Mouse (Mus musculus): ENCODE data around the gene Padi3. TPM values are rescaled to one million over a fixed set of nuclear protein-coding genes. Genes with fewer than 3 reads are reported as not detected.

Padi3 gene
- total and polyA plus RNA-seq, 3 experiments = 73.1 to 106 TPM; not detected in 1

GRCm38 (mm10) chr4:140804601-140805000 is 5.8 kb downstream of the Padi3 start:
- peaks cover 20% of the 10 kb centered on the region for H3K79me2 ChIP-seq (ENCODE audit: control insufficient read depth, insufficient read depth, low read length, poor library complexity)
- H3K36me3 ChIP-seq (ENCODE audit: control insufficient read depth in 1 of 2, insufficient read depth in 2 of 2, low read length in 2 of 2) = peaks cover 0 to 4% of the 10 kb centered on the region in 2 experiments; a peak in 2 of 4 replicates
- DNase-seq (ENCODE audit: low read depth, low spot score) = no peak
- no peak overlapping the region for H3K27ac ChIP-seq (ENCODE audit: control insufficient read depth, low read depth, low read length)
- H3K9me3 ChIP-seq (replicated peaks; ENCODE audit: insufficient read depth, low read length) = no peaks in the 10 kb centered on the region
- H3K4me3 ChIP-seq (ENCODE audit: control insufficient read depth in 1 of 2, insufficient read depth in 1 of 2, low read depth in 2 of 2, low read length in 2 of 2) = no peak overlapping the region
- no peaks in the 10 kb centered on the region for H3K27me3 ChIP-seq (ENCODE audit: control insufficient read depth in 1 of 2, insufficient read depth in 2 of 2, low read length in 2 of 2)
- peaks cover 4 to 11% of the 10 kb centered on the region in 2 experiments; a peak in 3 of 4 replicates for H3K4me1 ChIP-seq (ENCODE audit: control insufficient read depth in 1 of 2, insufficient read depth in 2 of 2, low read length in 2 of 2)
- H3K9ac ChIP-seq (ENCODE audit: control insufficient read depth, low read depth, low read length, poor library complexity, severe bottlenecking) = no peak overlapping the region
- TF ChIP-seq SMC3 (IDR thresholded peaks at IDR 0.05; ENCODE audit: low read depth, low read length) = no peak
- TF ChIP-seq RAD21 (IDR thresholded peaks at IDR 0.05; ENCODE audit: low read depth, low read length) = no peak
- no peak for TF ChIP-seq E2F4 (IDR thresholded peaks at IDR 0.05; ENCODE audit: borderline replicate concordance, low read depth, low read length)
- no peak for TF ChIP-seq NELFE (IDR thresholded peaks at IDR 0.05; ENCODE audit: low read depth, low read length)
- TF ChIP-seq ZMIZ1 (IDR thresholded peaks at IDR 0.05; ENCODE audit: low read depth, low read length) = no peak
- no peak for TF ChIP-seq JUND (IDR thresholded peaks at IDR 0.05; ENCODE audit: low read depth, low read length)
- TF ChIP-seq ELF1 (IDR thresholded peaks at IDR 0.05; ENCODE audit: low read depth, low read length) = no peak
- no peak for TF ChIP-seq ETS1 (IDR thresholded peaks at IDR 0.05; ENCODE audit: low read depth, low read length)
- TF ChIP-seq POLR2AphosphoS5 (IDR thresholded peaks at IDR 0.05; ENCODE audit: borderline replicate concordance, low read depth, low read length) = no peak
- TF ChIP-seq KAT2A (conservative IDR thresholded peaks at IDR 0.05; ENCODE audit: low read depth, low read length) = no peak
- TF ChIP-seq ZC3H11A (IDR thresholded peaks at IDR 0.05; ENCODE audit: low read depth, low read length) = no peak
- no peak for TF ChIP-seq MAZ (IDR thresholded peaks at IDR 0.05; ENCODE audit: low read depth, low read length)
- no peak for TF ChIP-seq MAX (IDR thresholded peaks at IDR 0.05; ENCODE audit: low read length)
- TF ChIP-seq ZKSCAN1 (IDR thresholded peaks at IDR 0.05; ENCODE audit: low read depth, low read length) = no peak

DNA sequence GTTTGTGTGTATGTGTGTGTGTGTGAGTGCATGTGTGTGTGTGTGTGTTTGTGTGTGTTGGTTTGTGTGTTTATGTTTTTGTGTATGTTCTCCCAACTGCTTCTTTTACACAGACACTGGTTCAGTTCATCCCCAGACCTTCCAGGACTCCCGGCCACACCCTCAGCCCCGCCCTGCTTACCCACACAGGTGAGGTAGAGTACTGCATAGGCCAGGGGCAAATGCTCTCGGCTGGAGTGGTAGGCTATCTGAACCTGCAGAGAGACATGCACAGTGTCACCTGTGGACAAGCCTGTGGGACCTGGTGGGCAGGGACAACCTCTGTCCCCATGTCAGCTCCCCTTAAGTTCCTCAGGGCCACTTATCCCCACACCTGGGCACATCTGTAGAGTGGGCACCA is 9.1 kb downstream of the Padi3 start:
- no peak for TF ChIP-seq ZC3H11A (IDR thresholded peaks at IDR 0.05; ENCODE audit: low read depth, low read length)
- TF ChIP-seq TAL1 (IDR thresholded peaks at IDR 0.05; ENCODE audit: low read length) = no peak
- TF ChIP-seq JUND (IDR thresholded peaks at IDR 0.05; ENCODE audit: low read depth, low read length) = no peak
- no peak for TF ChIP-seq NELFE (IDR thresholded peaks at IDR 0.05; ENCODE audit: low read depth, low read length)
- no peak for TF ChIP-seq SMC3 (IDR thresholded peaks at IDR 0.05; ENCODE audit: low read depth, low read length)
- TF ChIP-seq GABPA (IDR thresholded peaks at IDR 0.05; ENCODE audit: low read depth, low read length) = no peak
- TF ChIP-seq UBTF (IDR thresholded peaks at IDR 0.05; ENCODE audit: borderline replicate concordance, insufficient read depth, low read depth, low read length) = no peak
- no peak for TF ChIP-seq CHD2 (IDR thresholded peaks at IDR 0.05; ENCODE audit: low read length)
- no peak for TF ChIP-seq MYB (IDR thresholded peaks at IDR 0.05; ENCODE audit: low read depth, low read length)
- TF ChIP-seq POLR2A (IDR thresholded peaks at IDR 0.05; ENCODE audit: control insufficient read depth in 1 of 2, insufficient read depth in 1 of 2, low read depth in 1 of 2, low read length in 2 of 2, poor library complexity in 1 of 2) = no peak
- no peak for TF ChIP-seq POLR2AphosphoS2 (IDR thresholded peaks at IDR 0.05; ENCODE audit: low read length)
- Histone ChIP-seq H3K27ac (ENCODE audit: control insufficient read depth, low read depth, low read length) (no peak overlapping the region), H3K9ac (ENCODE audit: control insufficient read depth, low read depth, low read length, poor library complexity, severe bottlenecking) (no peak overlapping the region), H3K79me2 (ENCODE audit: control insufficient read depth, insufficient read depth, low read length, poor library complexity) (peaks cover under 1% of the 10 kb centered on the region), H3K9me3 (replicated peaks; ENCODE audit: insufficient read depth, low read length) (no peaks in the 10 kb centered on the region), H3K4me3 (ENCODE audit: control insufficient read depth in 1 of 2, insufficient read depth in 1 of 2, low read depth in 2 of 2, low read length in 2 of 2) (no peak overlapping the region), H3K36me3 (ENCODE audit: control insufficient read depth in 1 of 2, insufficient read depth in 2 of 2, low read length in 2 of 2) (peaks cover 0 to 4% of the 10 kb centered on the region in 2 experiments; a peak in 1 of 4 replicates), H3K4me1 (ENCODE audit: control insufficient read depth in 1 of 2, insufficient read depth in 2 of 2, low read length in 2 of 2) (no peaks in the 10 kb centered on the region), H3K27me3 (ENCODE audit: control insufficient read depth in 1 of 2, insufficient read depth in 2 of 2, low read length in 2 of 2) (no peaks in the 10 kb centered on the region)
- no peak for DNase-seq (ENCODE audit: low read depth, low spot score)

Data from MEL (cell line).